Mouse (Mus musculus) intestine, embryonic 14.5 days (tissue): ENCODE data around the gene Ddrgk1. TPM values are rescaled to one million over a fixed set of nuclear protein-coding genes. Genes with fewer than 3 reads are reported as not detected.

Experiments used
- ATAC-seq: fragments of 200-750 bp; cut with Nextera tagmentation; replicated peaks from 2 replicates; pipeline ENCODE4 v1.8.0; 2017; ENCODE audit warnings: low read depth, moderate number of reproducible peaks, moderate TSS enrichment, moderate library complexity; ENCODE audit not compliant: low FRiP score, low TSS enrichment
- DNase-seq: peaks from one replicate; pipeline ENCODE4 v3.0.0-alpha.2; 2018; ENCODE audit warnings: low spot score
- H3K27ac ChIP-seq: fragments of 300-500 bp; sonication (generic); 2 replicates; pipeline ENCODE4 v1.5.1; 2014; ENCODE audit warnings: low read depth, mild to moderate bottlenecking, control low read depth
- H3K27me3 ChIP-seq: fragments of 300-500 bp; sonication (generic); replicated peaks from 2 replicates; pipeline ENCODE4 v1.6.1; 2014; ENCODE audit warnings: low read length, control low read depth; ENCODE audit not compliant: control insufficient read depth, insufficient read depth
- H3K36me3 ChIP-seq: fragments of 300-500 bp; sonication (generic); 2 replicates; pipeline ENCODE4 v1.6.1; 2014; ENCODE audit warnings: low read length, control low read depth; ENCODE audit not compliant: control insufficient read depth, insufficient read depth
- H3K4me1 ChIP-seq: fragments of 300-500 bp; sonication (generic); replicated peaks from 2 replicates; pipeline ENCODE4 v1.6.1; 2014; ENCODE audit warnings: low read length, control low read depth, mixed read lengths; ENCODE audit not compliant: control insufficient read depth, insufficient read depth
- H3K4me2 ChIP-seq: fragments of 300-500 bp; sonication (generic); 2 replicates; pipeline ENCODE4 v1.6.1; 2014; ENCODE audit warnings: low read length
- H3K4me3 ChIP-seq: fragments of 300-500 bp; sonication (generic); 2 replicates; pipeline ENCODE4 v1.5.1; 2014; ENCODE audit warnings: low read depth, low read length, control low read depth, mixed read lengths
- H3K9ac ChIP-seq: fragments of 300-500 bp; sonication (generic); 2 replicates; pipeline ENCODE4 v1.6.1; 2014; ENCODE audit warnings: mild to moderate bottlenecking, low read length
- H3K9me3 ChIP-seq: fragments of 300-500 bp; sonication (generic); 2 replicates; pipeline ENCODE4 v1.6.1; 2016; ENCODE audit warnings: low read length, control low read depth; ENCODE audit not compliant: control insufficient read depth
- WGBS: fragments of 180-500 bp; shearing (Covaris S2); extraction: QIAGEN DNeasy Blood & Tissue Kit; methylation state at CpG from one replicate; pipeline ENCODE4 v1.1.7; 2014; 5-methylcytosine and 5-hydroxymethylcytosine counted together
- polyA plus RNA-seq: library from polyadenylated mRNA; unstranded; fragments of >200 nt; fragmentation: Nextera tagmentation; extraction: Ambion mirVana; gene quantifications from 2 replicates; pipeline ENCODE4 v1.2.1, GENCODE M21; 2014

The Ddrgk1 gene
- polyA plus RNA-seq, 1 experiment from 2014 or later = 67.9 TPM

DNA sequence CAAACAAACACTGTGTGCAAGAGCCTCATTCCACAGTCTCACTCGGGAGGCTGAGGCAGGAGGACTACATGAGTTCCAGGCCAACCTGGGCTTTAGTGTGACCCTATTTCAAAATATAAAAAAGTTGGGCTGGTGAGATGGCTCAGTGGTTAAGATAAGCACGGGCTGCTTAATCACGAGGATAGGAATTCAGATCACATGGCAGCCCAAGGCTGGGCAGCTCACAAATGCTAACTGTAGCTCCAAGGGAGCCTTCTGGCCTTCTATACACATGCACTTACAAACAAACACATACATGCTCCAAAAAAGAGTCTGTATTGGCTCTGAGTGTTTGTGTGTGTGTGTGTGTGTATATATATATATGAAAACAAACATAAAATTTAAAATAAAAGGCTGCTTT lies 29.1 kb upstream of the Ddrgk1 start:
- Histone ChIP-seq H3K36me3 (no peaks in the 10 kb centered on the region), H3K27ac (no peak overlapping the region), H3K4me2 (no peak overlapping the region), H3K4me3 (no peak overlapping the region), H3K9ac (no peak overlapping the region), H3K9me3 (no peaks in the 10 kb centered on the region), H3K4me1 (0 out of 2 replicates have a peak, but pooled peaks cover 3% of the 10 kb centered on the region), H3K27me3 (peaks cover 36% of the 10 kb centered on the region)
- no peak for DNase-seq
- ATAC-seq = no peak
- 42% methylated on average over 3 of the region's 3 CpGs for WGBS

DNA sequence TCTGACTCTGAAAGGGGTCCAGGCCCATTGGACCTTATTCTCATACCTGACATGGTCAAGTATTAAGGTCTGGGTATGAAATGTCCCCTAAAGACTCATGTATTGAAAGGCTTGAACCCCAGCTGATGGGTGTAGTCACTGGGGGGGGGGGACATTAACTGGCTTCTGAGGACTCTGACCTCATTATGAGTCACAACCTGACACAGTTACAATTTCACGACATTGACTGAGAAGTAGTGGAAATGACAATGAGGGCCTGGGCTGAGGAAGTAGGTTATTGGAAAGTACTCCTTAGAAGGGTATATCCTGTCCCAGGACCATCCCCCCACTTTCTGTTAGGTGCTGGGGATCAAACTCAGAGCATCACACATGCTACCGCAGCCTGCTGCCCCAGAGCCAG lies 24.6 kb upstream of the Ddrgk1 start:
- H3K9me3 ChIP-seq = no peaks in the 10 kb centered on the region
- H3K36me3 ChIP-seq = peaks cover 8% of the 10 kb centered on the region; the same call in 1 of the 2 replicates
- no peaks in the 10 kb centered on the region for H3K4me1 ChIP-seq
- H3K4me2 ChIP-seq = no peak overlapping the region
- no peak overlapping the region for H3K9ac ChIP-seq
- no peak overlapping the region for H3K4me3 ChIP-seq
- no peak overlapping the region for H3K27ac ChIP-seq
- no peak for DNase-seq
- no peaks in the 10 kb centered on the region for H3K27me3 ChIP-seq
- no peak for ATAC-seq
- WGBS = 79% methylated on average over 2 of the region's 2 CpGs

- no peak overlapping the region for H3K4me2 ChIP-seq
- H3K27ac ChIP-seq = no peak overlapping the region
- no peak overlapping the region for H3K9ac ChIP-seq
- H3K9me3 ChIP-seq = no peaks in the 10 kb centered on the region
- peaks cover 32% of the 10 kb centered on the region for H3K36me3 ChIP-seq
- 87% methylated on average over 9 of the region's 9 CpGs for WGBS
- no peak for ATAC-seq
- H3K4me1 ChIP-seq = no peaks in the 10 kb centered on the region
- no peak for DNase-seq
- H3K4me3 ChIP-seq = no peak overlapping the region
- no peaks in the 10 kb centered on the region for H3K27me3 ChIP-seq
Measured at GRCm38 (mm10) chr2:130685426-130685825, 21.0 kb upstream of the Ddrgk1 start.

GRCm38 (mm10) chr2:130681531-130681930 lies 17.1 kb upstream of the Ddrgk1 start:
- H3K4me3 ChIP-seq = no peak overlapping the region
- no peak for ATAC-seq
- no peaks in the 10 kb centered on the region for H3K27me3 ChIP-seq
- H3K9me3 ChIP-seq = no peaks in the 10 kb centered on the region
- no peak overlapping the region for H3K4me2 ChIP-seq
- WGBS = 90% methylated on average over 3 of the region's 3 CpGs
- no peak overlapping the region for H3K27ac ChIP-seq
- DNase-seq = no peak
- no peaks in the 10 kb centered on the region for H3K4me1 ChIP-seq
- no peak overlapping the region for H3K9ac ChIP-seq
- H3K36me3 ChIP-seq = peaks cover 71% of the 10 kb centered on the region

GRCm38 (mm10) chr2:130679899-130680298 lies 15.4 kb upstream of the Ddrgk1 start:
- DNase-seq (no peak), ATAC-seq (no peak)
- H3K4me1 ChIP-seq = no peaks in the 10 kb centered on the region
- H3K36me3 ChIP-seq = peaks cover 87% of the 10 kb centered on the region
- H3K4me3 ChIP-seq = no peak overlapping the region
- H3K9ac ChIP-seq = no peak overlapping the region
- H3K4me2 ChIP-seq = no peak overlapping the region
- no peaks in the 10 kb centered on the region for H3K9me3 ChIP-seq
- no peaks in the 10 kb centered on the region for H3K27me3 ChIP-seq
- H3K27ac ChIP-seq = no peak overlapping the region
- 97% methylated on average over 6 of the region's 6 CpGs for WGBS

DNA sequence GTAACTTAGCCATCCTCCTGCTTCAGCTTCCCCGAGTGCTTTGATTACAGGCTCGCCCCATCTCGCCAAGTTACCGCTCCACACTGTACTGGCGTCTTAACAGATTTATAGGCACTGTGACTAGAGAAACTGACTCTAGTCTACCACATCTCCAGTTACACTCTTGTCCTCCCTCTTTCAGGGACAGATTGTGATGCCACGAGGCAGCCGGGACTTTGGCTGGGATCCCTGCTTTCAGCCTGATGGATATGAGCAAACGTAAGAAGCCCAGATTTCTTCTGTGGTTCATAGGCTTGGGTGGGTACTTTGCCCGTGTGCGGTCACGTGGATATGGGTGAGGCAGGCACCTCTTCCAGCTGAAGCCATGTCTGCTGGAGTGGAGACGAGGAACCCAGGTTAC lies 14.7 kb upstream of the Ddrgk1 start:
- H3K4me3 ChIP-seq = no peak overlapping the region
- H3K9me3 ChIP-seq = no peaks in the 10 kb centered on the region
- peaks cover 87% of the 10 kb centered on the region for H3K36me3 ChIP-seq
- DNase-seq = no peak
- H3K27ac ChIP-seq = no peak overlapping the region
- 94% methylated on average over 12 of the region's 12 CpGs for WGBS
- ATAC-seq = no peak
- no peaks in the 10 kb centered on the region for H3K4me1 ChIP-seq
- no peak overlapping the region for H3K4me2 ChIP-seq
- H3K27me3 ChIP-seq = no peaks in the 10 kb centered on the region
- no peak overlapping the region for H3K9ac ChIP-seq

DNA sequence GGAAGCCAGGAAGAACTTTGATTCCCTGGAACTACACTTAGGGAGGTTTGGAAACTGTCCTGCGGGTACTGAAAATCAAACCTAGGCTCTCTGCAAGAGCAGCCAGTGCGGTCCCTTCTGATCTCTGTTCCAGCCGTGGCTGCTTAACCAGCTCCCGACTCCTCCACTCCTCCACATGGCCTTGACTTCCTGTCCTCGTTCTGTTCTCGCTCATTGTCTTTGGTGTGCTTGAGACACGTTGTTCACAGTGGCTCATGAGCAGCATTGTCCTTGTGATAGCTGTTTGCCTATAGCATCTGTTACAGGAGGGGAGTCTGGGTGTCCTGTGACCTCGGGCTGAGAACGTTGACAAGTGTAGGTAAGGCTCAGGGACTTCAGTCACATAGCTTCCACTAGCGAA lies 12.8 kb upstream of the Ddrgk1 start:
- H3K36me3 ChIP-seq = peaks cover 93% of the 10 kb centered on the region
- no peak overlapping the region for H3K27ac ChIP-seq
- H3K9ac ChIP-seq = no peak overlapping the region
- 83% methylated on average over 10 of the region's 10 CpGs for WGBS
- H3K4me1 ChIP-seq = no peaks in the 10 kb centered on the region
- no peaks in the 10 kb centered on the region for H3K9me3 ChIP-seq
- H3K4me2 ChIP-seq = no peak overlapping the region
- H3K4me3 ChIP-seq = no peak overlapping the region
- ATAC-seq (no peak), DNase-seq (no peak)
- H3K27me3 ChIP-seq = no peaks in the 10 kb centered on the region

- peak; percentile 87 for DNase-seq
- H3K9me3 ChIP-seq = no peaks in the 10 kb centered on the region
Measured at GRCm38 (mm10) chr2:130667559-130667958, 3.1 kb upstream of the Ddrgk1 start, which contains the start of gene Itpa. Gene Itpa (plus strand): TSS chr2:130667610.

GRCm38 (mm10) chr2:130663342-130663741 lies 1.1 kb downstream of the Ddrgk1 start:
- 90% methylated on average over 11 of the region's 11 CpGs for WGBS
- Histone ChIP-seq H3K27ac (no peak overlapping the region; the same call in 1 of the 2 replicates), H3K9me3 (no peaks in the 10 kb centered on the region), H3K4me2 (peak overlapping the region; percentile 54), H3K4me3 (peak overlapping the region; percentile 66; the same call in 1 of the 2 replicates), H3K9ac (peak overlapping the region; percentile 89), H3K27me3 (no peaks in the 10 kb centered on the region), H3K4me1 (peaks cover 15% of the 10 kb centered on the region; the same call in 1 of the 2 replicates), H3K36me3 (peaks cover 43% of the 10 kb centered on the region)
- DNase-seq (no peak), ATAC-seq (no peak)

More at GRCm38 (mm10) chr2:130667559-130667958, 3.1 kb upstream of the Ddrgk1 start, which contains the start of gene Itpa:
- H3K9ac ChIP-seq = peak within 1 kb of the TSS; percentile 78
- peaks cover 17% of the 10 kb centered on the region; the same call in 1 of the 2 replicates for H3K4me1 ChIP-seq
- H3K27me3 ChIP-seq = no peaks in the 10 kb centered on the region
- peak within 1 kb of the TSS; percentile 76 for H3K4me3 ChIP-seq
- peaks cover 16% of the 10 kb centered on the region for H3K36me3 ChIP-seq
- H3K27ac ChIP-seq = peak within 1 kb of the TSS; percentile 83; the same call in 1 of the 2 replicates
- ATAC-seq = peak; percentile 51; the same call in 1 of the 2 replicates
- under 1% methylated on average over 31 of the region's 31 CpGs for WGBS
- peak within 1 kb of the TSS; percentile 96 for H3K4me2 ChIP-seq
